Mouse (Mus musculus) limb, embryonic 13.5 days (tissue): ENCODE data around the gene Nelfcd. TPM values are rescaled to one million over a fixed set of nuclear protein-coding genes. Genes with fewer than 3 reads are reported as not detected.

Experiments
- ATAC-seq: fragments of 200-750 bp; cut with Nextera tagmentation; 2 replicates; pipeline ENCODE4 v1.8.0; 2017; ENCODE audit warnings: low read depth, moderate number of reproducible peaks, moderate TSS enrichment; ENCODE audit not compliant: low FRiP score
- H3K27ac ChIP-seq: fragments of 300-500 bp; sonication (generic); 2 replicates; pipeline ENCODE4 v1.5.1; 2015; ENCODE audit warnings: inconsistent platforms, mild to moderate bottlenecking, moderate library complexity
- H3K27me3 ChIP-seq: fragments of 300-500 bp; sonication (generic); 2 replicates; pipeline ENCODE4 v1.6.1; 2015; ENCODE audit warnings: mild to moderate bottlenecking, inconsistent platforms
- H3K36me3 ChIP-seq: fragments of 300-500 bp; sonication (generic); 2 replicates; pipeline ENCODE4 v1.6.1; 2015; ENCODE audit warnings: inconsistent platforms, mild to moderate bottlenecking, moderate library complexity
- H3K4me1 ChIP-seq: fragments of 300-500 bp; sonication (generic); 2 replicates; pipeline ENCODE4 v1.6.1; 2015; ENCODE audit warnings: inconsistent platforms
- H3K4me2 ChIP-seq: fragments of 300-500 bp; sonication (generic); replicated peaks from 2 replicates; pipeline ENCODE4 v1.6.1; 2015; ENCODE audit warnings: inconsistent platforms, mild to moderate bottlenecking, moderate library complexity
- H3K4me3 ChIP-seq: fragments of 300-500 bp; sonication (generic); 2 replicates; pipeline ENCODE4 v1.5.1; 2015; ENCODE audit warnings: moderate library complexity, mild to moderate bottlenecking, inconsistent platforms
- H3K9ac ChIP-seq: fragments of 300-500 bp; sonication (generic); 2 replicates; pipeline ENCODE4 v1.6.1; 2015; ENCODE audit warnings: mild to moderate bottlenecking, inconsistent platforms
- H3K9me3 ChIP-seq: fragments of 300-500 bp; sonication (generic); 2 replicates; pipeline ENCODE4 v1.6.1; 2016; ENCODE audit warnings: inconsistent platforms
- WGBS: fragments of 180-500 bp; shearing (Covaris S2); methylation state at CpG from one replicate; pipeline ENCODE4 v1.1.7; 2015; 5-methylcytosine and 5-hydroxymethylcytosine counted together
- polyA plus RNA-seq: library from polyadenylated mRNA; unstranded; fragments of >200 nt; fragmentation: Nextera tagmentation; extraction: Ambion mirVana; gene quantifications from 2 replicates; pipeline ENCODE4 v1.2.1, GENCODE M21; 2015

Gene Nelfcd
- polyA plus RNA-seq, 1 experiment from 2014 or later: 144 TPM

DNA sequence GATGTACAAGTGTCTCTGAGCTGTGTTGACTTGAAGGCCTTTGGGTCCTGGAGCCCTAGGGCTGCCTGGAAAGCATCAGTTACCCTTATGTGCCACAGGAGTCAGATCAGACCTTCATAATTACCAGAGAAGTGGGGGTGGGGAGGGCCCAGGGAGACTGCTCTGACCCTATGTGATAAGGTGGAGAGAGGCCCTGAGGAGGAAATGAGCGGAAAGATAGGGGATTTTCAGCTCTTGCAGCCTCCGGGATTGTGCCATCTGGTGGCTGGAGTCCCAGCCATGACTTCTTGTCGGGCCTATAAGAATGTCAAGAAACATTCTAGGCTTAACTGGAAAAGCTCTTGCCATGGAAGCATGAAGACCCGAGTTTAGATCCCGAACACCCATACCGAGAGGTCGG lies 38.1 kb downstream of the Nelfcd start:
- H3K27me3 ChIP-seq: no peaks in the 10 kb centered on the region
- no peak overlapping the region for H3K27ac ChIP-seq
- no peaks in the 10 kb centered on the region for H3K36me3 ChIP-seq
- no peak for ATAC-seq
- no peak overlapping the region for H3K4me2 ChIP-seq
- no peaks in the 10 kb centered on the region for H3K9me3 ChIP-seq
- 75% methylated on average over 7 of the region's 7 CpGs for WGBS
- H3K9ac ChIP-seq: no peak overlapping the region
- no peaks in the 10 kb centered on the region for H3K4me1 ChIP-seq
- H3K4me3 ChIP-seq: no peak overlapping the region

GRCm38 (mm10) chr2:174459365-174459764 lies 43.8 kb downstream of the Nelfcd start:
- Histone ChIP-seq H3K4me3 (no peak overlapping the region), H3K27me3 (no peaks in the 10 kb centered on the region), H3K36me3 (peaks cover 28% of the 10 kb centered on the region), H3K4me2 (no peak overlapping the region), H3K9ac (no peak overlapping the region), H3K4me1 (peaks cover 14% of the 10 kb centered on the region), H3K27ac (no peak overlapping the region), H3K9me3 (no peaks in the 10 kb centered on the region)
- no peak for ATAC-seq
- WGBS: 73% methylated on average over 2 of the region's 2 CpGs

GRCm38 (mm10) chr2:174463370-174463769 lies 47.8 kb downstream of the Nelfcd start:
- peak; percentile 20; the same call in 1 of the 2 replicates for ATAC-seq
- Histone ChIP-seq H3K36me3 (peaks cover 60% of the 10 kb centered on the region), H3K27me3 (no peaks in the 10 kb centered on the region), H3K9ac (peak overlapping the region; percentile 83), H3K4me3 (peak overlapping the region; percentile 87), H3K4me2 (peak overlapping the region; percentile 97), H3K9me3 (no peaks in the 10 kb centered on the region), H3K4me1 (peaks cover 14% of the 10 kb centered on the region), H3K27ac (no peak overlapping the region; the same call in 1 of the 2 replicates)
- WGBS: 36% methylated on average over 10 of the region's 10 CpGs

- Histone ChIP-seq H3K4me2 (peak within 1 kb of the TSS; percentile 97), H3K4me3 (peak within 1 kb of the TSS; percentile 87), H3K4me1 (peaks cover 14% of the 10 kb centered on the region), H3K9me3 (no peaks in the 10 kb centered on the region), H3K36me3 (peaks cover 65% of the 10 kb centered on the region), H3K9ac (peak within 1 kb of the TSS; percentile 83), H3K27ac (no peak within 1 kb of the TSS; the same call in 1 of the 2 replicates), H3K27me3 (no peaks in the 10 kb centered on the region)
- WGBS: 2% methylated on average over 48 of the region's 48 CpGs
- peak; percentile 99 for ATAC-seq
Measured at GRCm38 (mm10) chr2:174463789-174464523, 48.4 kb downstream of the Nelfcd start, which contains the start of gene Atp5e. Atp5e (minus strand) TSS chr2:174464105.

GRCm38 (mm10) chr2:174470333-174470732 lies 54.7 kb downstream of the Nelfcd start:
- Histone ChIP-seq H3K4me1 (peaks cover 9% of the 10 kb centered on the region), H3K4me2 (no peak overlapping the region), H3K36me3 (peaks cover 58% of the 10 kb centered on the region), H3K27ac (no peak overlapping the region), H3K4me3 (no peak overlapping the region), H3K9me3 (no peaks in the 10 kb centered on the region; the same call in 1 of the 2 replicates), H3K9ac (no peak overlapping the region), H3K27me3 (no peaks in the 10 kb centered on the region)
- no peak for ATAC-seq
- WGBS: 93% methylated on average over 4 of the region's 4 CpGs

DNA sequence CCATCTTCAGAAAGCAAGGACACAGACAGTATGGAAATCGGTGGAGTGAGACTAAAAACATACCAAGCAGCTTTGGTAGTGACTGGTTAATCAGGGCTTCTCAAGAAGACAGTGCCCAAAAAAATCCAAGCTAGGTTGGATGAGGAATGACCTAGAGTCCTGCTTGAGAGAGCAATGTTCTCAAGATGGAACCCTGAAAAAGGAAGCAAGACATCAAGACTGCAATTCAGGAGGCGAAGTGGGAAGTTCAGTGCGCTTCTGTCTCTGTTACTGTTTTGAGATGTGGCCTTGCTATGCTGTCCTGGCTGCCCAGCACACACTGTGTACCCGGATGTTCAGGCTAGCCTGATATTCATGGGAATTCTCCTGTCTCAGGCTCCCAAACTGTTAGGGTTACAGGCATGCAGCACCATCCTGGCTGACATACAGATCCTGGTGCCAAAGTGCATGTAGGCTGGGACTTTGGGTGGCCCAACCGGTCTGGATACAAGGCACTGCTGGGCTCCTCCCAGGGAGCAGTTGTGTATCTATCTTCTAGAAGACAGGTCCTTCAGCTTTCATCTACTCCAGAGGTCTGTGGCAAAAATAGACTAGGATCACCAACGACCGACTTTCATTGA lies 55.3 kb downstream of the Nelfcd start:
- peaks cover 52% of the 10 kb centered on the region for H3K36me3 ChIP-seq
- H3K27ac ChIP-seq: no peak overlapping the region
- H3K4me3 ChIP-seq: no peak overlapping the region
- no peak for ATAC-seq
- no peaks in the 10 kb centered on the region; the same call in 1 of the 2 replicates for H3K9me3 ChIP-seq
- WGBS: 90% methylated on average over 7 of the region's 7 CpGs
- no peak overlapping the region for H3K4me2 ChIP-seq
- no peak overlapping the region for H3K9ac ChIP-seq
- peaks cover 9% of the 10 kb centered on the region for H3K4me1 ChIP-seq
- no peaks in the 10 kb centered on the region for H3K27me3 ChIP-seq

GRCm38 (mm10) chr2:174472407-174472806 lies 56.8 kb downstream of the Nelfcd start:
- WGBS: 9% methylated on average over 30 of the region's 30 CpGs
- peak overlapping the region; percentile 82 for H3K4me2 ChIP-seq
- peaks cover 40% of the 10 kb centered on the region for H3K36me3 ChIP-seq
- H3K4me3 ChIP-seq: peak overlapping the region; percentile 79
- peaks cover 9% of the 10 kb centered on the region for H3K4me1 ChIP-seq
- H3K9ac ChIP-seq: peak overlapping the region; percentile 88
- no peaks in the 10 kb centered on the region; the same call in 1 of the 2 replicates for H3K9me3 ChIP-seq
- peak; percentile 16; the same call in 1 of the 2 replicates for ATAC-seq
- no peaks in the 10 kb centered on the region for H3K27me3 ChIP-seq
- H3K27ac ChIP-seq: peak overlapping the region; percentile 44; the same call in 1 of the 2 replicates

DNA sequence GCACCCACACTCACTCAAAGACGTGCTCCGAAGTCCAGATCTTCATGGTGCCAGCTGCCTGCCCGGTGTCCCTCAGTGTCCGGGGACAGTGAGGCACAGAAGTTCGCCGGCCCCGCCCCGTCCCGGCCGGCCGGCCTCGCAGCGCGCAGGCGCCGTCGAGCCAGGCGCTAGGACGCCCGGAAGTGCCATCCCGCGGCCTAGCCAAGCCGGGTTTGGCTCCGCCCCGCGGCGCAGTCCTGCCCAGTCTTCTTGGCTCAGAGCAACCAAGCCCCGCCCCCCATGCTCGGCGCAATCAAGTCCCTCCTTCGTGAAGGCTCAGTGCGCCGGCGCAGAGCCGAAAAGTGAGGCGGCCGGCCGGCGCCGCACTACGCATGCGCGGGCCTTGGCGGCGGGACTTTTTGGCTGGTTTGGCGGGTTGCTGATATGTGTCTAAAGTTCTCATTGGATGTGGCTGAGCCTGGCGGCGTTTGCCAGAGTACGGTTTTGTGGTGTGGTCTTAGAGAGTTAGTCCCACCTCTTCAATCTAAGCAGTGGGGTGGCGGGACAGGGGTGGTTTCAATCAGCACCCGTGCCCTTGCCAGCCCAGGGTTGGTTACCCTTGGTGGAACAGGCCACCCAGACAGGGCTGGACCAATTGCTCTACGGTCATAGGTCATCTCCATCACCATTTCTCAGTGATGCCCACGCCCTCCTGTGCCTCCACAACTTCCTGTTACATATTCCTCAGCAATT lies 57.4 kb downstream of the Nelfcd start, which contains the start of gene Prelid3b:
TSS of gene Prelid3b (minus strand) at position 264 of the 732 bp plus-strand sequence.
- H3K4me3 ChIP-seq: peak within 1 kb of the TSS; percentile 79
- ATAC-seq: peak; percentile 98
- no peaks in the 10 kb centered on the region; the same call in 1 of the 2 replicates for H3K9me3 ChIP-seq
- H3K27me3 ChIP-seq: no peaks in the 10 kb centered on the region
- H3K4me2 ChIP-seq: peak within 1 kb of the TSS; percentile 82
- peak within 1 kb of the TSS; percentile 88 for H3K9ac ChIP-seq
- H3K36me3 ChIP-seq: peaks cover 35% of the 10 kb centered on the region
- H3K27ac ChIP-seq: peak within 1 kb of the TSS; percentile 73
- H3K4me1 ChIP-seq: peaks cover 9% of the 10 kb centered on the region
- WGBS: under 1% methylated on average over 53 of the region's 53 CpGs

DNA sequence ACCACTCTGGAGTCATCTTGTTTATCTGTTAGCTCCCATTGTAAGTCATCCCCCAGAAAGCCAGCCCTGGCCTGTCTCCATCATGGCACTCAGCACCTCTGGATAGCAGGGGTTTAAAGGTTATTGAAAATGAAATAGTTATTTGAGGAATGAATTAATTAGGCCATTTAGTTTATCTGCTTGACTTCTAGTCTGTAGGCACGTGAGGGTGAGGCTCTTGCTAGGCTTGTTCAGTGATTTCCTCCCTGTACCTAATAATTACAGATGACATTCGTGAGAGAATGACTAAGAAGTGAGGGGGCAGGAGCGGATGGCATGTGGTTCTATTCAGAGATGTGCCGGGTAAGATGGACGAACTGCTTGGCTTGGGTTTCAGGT lies 57.9 kb downstream of the Nelfcd start:
- no peak; the same call in 1 of the 2 replicates for ATAC-seq
- Histone ChIP-seq H3K36me3 (peaks cover 30% of the 10 kb centered on the region), H3K9ac (peak overlapping the region; percentile 67), H3K4me2 (peak overlapping the region; percentile 82), H3K9me3 (no peaks in the 10 kb centered on the region; the same call in 1 of the 2 replicates), H3K27me3 (no peaks in the 10 kb centered on the region), H3K27ac (peak overlapping the region; percentile 73), H3K4me3 (peak overlapping the region; percentile 79), H3K4me1 (peaks cover 9% of the 10 kb centered on the region)
- 68% methylated on average over 5 of the region's 5 CpGs for WGBS
